Mouse (Mus musculus): ENCODE data around the gene Arhgap1. TPM values are rescaled to one million over a fixed set of nuclear protein-coding genes. Genes with fewer than 3 reads are reported as not detected.
"Not testable (repeated sequence)": the region's sequence is repeated elsewhere in the genome, so short reads cannot be mapped to it uniquely, and the experiment has no call there.

Arhgap1 gene
- polyA plus RNA-seq (2012; rRNA removed) = 112 and 132 TPM in 2 replicates

DNA sequence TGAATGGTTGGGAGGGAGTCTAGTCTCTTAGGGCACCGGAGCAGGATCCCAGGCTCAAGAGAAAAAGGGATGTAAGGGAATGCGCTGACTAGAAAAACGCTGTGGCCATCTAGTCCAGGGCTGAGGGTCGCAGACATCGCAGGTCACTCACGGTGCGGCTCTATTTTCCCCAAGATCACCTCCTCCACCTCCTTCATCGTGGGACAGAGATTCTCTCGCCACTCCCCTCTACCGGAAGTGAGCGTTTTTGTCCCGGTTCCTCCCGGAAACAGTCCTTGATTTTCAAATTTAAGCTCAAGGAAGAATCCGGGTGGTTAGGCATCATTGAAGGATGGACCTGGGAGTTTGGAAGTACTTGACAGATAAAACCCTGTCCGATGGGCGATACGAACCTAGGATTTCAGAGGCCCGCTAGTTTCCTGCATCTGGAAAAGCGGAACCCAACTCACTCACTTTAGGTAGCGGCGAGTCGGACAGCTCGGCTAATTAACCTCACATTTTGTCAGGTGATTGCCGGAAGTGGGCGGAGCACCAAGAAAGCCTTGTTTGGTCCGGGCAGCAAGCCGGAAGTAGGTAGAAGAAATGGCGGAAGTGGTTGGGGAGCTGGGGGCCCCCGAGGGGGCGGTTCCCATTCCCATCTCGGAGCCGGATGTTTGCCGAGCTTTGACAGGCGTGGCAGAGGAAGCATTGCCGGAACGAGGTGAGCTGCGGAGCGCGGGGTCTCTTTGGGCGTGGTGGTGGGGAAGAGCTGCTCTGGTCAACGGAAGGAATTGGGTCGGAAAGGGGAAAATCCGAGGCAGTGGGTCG lies at the start of gene Arhgap1, which contains the start of gene Zfp408:
Gene Arhgap1, plus strand, starts transcription at position 308 of the 807 bp plus-strand sequence.
Gene Zfp408, minus strand, starts transcription at position 239 of the 807 bp plus-strand sequence.
- under 1% methylated on average over 44 of the region's 44 CpGs for WGBS
- peak; percentile 98 for DNase-seq (ENCODE audit: low read depth, low spot score)

DNA sequence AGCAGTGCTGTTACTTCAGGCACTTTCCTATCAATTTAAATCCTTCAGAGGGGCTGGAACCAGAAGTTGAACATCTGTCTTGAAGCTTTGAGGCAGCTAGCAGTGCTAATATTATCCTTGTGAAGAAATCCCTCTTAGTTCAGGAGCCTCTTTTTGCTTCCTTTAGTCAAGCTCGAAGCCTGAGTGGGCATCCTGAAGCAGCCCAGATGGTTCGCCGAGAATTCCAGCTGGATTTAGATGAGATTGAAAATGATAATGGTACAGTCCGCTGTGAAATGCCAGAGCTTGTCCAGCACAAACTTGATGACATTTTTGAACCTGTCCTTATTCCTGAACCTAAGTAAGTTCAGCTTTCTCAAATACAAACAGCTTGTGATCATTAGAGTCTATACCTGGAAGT lies 49.2 kb upstream of the Arhgap1 start:
- whole genome bisulfite sequencing = 97% methylated on average over 4 of the region's 4 CpGs
- DNase-seq (ENCODE audit: low read depth, low spot score) = no peak

DNA sequence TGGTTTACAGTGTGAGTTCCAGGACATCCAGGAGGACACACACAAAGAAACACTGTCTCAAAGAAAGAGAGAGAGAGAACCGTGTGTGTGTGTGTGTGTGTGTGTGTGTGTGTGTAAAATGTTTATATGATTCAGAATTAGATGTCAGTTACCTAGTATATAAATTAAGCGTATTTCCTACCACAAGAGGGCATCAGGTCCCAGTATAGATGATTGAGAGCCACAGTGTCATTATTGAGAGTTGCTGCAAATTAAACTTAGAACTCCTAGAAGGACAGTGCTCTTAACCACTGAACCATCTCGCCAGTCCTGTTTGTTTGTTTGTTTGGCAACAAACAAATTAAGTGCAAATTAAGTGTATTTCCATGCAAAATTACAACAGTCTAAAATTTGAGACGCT lies 47.3 kb upstream of the Arhgap1 start:
- DNase-seq (ENCODE audit: low read depth, low spot score) = no peak
- WGBS = 78% methylated on average over 4 of the region's 4 CpGs

DNA sequence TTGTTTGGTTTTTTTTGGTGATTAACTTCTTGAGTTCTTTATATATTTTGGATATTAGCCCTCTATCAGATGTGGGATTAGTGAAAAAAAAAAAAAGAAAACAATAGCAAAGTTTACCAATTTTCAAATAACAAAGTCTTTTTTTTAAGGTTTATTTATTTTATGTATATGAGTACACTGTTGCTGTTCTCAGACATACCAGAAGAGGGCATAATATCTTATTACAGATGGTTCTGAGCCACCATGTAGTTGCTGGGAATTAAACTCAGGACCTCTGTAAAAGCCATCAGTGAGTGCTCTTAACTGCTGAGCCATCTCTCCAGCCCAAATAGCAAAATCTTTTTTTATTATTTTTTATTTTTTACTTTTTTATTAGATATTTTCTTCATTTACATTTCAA lies 40.3 kb upstream of the Arhgap1 start:
- DNase-seq (ENCODE audit: low read depth, low spot score) = not testable (repeated sequence)

DNA sequence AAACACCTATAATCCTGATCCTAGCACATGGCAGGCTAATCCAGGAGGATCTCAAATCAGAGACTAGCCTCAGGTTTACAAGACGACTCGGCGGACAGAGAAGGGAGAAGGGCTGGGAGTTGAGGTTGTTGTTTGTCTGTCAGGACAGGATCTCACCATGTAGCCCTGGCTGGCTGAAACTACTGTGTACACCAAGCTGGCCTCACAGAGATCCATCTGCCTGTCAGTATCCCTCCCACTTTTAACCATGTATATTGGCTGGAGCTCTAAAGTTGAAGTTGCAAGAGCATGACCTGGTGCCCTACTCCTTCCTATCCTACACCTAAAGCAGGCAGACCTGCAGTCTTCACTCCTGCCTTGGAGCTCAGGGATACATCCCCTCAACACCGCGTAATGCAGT lies 27.3 kb upstream of the Arhgap1 start:
- no peak for DNase-seq (ENCODE audit: low read depth, low spot score)
- WGBS = 92% methylated on average over 5 of the region's 5 CpGs

DNA sequence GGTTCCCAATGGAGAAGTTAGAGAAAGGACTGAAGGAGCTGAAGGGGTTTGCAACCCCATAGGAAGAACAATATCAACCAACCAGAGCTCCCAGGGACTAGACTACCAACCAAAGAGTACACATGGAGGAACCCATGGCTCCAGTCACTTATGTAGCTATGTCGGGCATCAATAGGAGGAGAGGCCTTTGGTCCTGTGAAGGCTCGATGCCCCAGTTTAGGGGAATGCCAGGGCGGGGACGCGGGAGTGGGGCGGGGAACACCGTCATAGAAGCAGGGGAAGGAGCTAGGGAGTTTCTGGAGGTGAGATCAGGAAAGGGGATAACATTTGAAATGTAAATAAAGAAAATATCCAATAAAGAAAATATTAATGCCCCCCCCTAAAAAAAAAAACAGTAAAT lies 26.3 kb upstream of the Arhgap1 start:
- DNase-seq (ENCODE audit: low read depth, low spot score) = not testable (repeated sequence)
- WGBS = 81% methylated on average over 7 of the region's 7 CpGs

DNA sequence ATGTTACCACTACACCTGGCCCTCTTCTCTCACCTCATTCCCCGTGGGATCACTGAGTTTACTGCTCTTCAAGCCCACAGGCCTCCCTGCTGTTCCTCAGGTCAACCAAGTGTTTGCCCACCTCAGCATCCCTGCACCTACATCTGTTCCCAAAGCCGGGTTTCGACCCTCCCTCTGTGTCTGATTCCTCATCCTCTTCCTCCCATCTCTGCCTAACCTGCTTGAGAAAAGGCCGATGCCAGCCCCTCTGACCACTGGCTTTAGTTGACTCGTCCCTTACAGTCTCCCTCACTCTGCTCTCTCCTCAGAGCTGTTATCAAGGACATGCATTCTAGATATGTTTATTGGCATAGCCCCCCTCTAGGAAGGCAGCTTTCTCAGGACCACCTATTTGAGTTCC lies 22.2 kb upstream of the Arhgap1 start:
- no peak for DNase-seq (ENCODE audit: low read depth, low spot score)
- 65% methylated on average over 5 of the region's 5 CpGs for WGBS

DNA sequence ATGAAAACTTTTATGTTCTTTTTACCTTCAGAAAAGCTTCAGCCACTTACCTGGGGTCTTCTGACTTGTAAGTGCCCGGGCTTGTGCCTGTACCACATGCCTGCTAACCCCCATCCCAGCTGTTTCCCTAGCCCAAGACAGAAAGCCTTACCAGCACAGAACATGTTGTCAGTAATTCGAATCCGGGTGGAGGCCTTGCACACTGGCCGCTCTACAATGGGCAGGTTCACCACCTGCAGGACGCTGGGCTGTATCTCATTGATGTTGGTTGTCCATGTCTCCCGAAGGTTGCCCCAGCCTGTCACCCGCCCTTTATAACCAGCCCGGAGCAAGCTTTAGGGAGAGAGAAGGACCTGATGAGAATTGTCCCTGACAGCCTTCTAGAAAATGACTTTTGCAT lies 21.5 kb upstream of the Arhgap1 start:
- DNase-seq (ENCODE audit: low read depth, low spot score) = no peak
- WGBS = 87% methylated on average over 8 of the region's 8 CpGs

DNA sequence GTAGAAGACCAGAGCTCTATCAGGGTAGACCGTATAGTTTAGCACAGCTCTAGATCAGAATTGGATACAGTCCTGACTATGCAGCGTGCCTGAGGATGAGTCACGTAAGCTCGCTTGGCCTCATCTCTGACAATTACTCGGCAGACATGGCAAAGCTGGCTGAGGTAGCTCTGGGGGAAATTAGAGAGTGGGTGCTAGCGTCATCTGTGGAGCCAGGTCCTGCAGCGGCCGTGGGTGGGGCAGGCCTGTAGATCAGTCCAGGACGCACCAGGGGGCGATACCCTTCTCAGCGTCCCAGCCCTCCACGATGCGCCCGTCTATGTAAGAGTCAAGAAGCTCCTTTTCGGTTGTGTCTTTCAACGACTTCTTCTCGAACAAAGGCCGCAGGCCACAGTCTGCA lies 20.0 kb upstream of the Arhgap1 start:
- 76% methylated on average over 18 of the region's 18 CpGs for WGBS
- no peak for DNase-seq (ENCODE audit: low read depth, low spot score)

DNA sequence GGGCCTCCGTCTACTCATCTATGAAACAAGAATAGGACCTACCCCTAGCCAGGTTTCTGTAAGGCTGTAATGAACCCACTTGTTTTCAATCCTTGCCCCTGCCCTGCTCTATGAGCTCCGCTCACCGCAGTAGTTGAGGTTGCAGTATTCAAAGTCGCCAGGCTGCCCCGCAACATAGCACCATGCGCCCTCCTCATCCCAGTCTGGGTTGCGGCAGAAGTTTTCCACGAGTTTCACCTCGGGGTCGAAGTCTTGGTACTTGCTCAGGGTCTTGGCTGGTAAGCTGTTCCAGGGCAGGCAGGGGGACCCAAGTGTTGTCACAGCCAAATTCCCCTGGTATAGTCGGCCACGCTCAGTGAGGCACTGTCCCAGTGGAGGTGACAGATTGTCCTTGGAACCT lies 19.3 kb upstream of the Arhgap1 start:
- 92% methylated on average over 12 of the region's 12 CpGs for WGBS
- DNase-seq (ENCODE audit: low read depth, low spot score) = no peak

DNA sequence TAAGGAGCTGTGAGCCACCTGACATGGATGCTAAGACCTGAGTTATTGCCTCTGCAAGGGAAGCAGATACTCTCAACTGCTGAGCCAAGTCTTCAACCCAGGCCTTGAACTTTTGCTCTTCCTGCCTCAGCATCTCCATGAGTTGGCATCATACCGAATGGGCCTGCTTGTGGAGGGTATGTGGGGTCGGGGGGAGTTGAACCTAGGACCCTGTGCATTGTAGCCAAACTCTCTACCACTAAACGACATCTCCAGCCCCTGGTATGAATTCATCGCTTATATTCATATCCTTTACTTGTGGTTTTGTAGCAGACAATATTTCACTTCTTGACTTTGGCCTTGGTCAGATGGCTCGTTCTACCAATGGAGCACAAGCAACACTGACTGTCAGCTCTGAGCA lies 17.8 kb upstream of the Arhgap1 start:
- DNase-seq (ENCODE audit: low read depth, low spot score) = no peak
- 86% methylated on average over 5 of the region's 5 CpGs for WGBS

DNA sequence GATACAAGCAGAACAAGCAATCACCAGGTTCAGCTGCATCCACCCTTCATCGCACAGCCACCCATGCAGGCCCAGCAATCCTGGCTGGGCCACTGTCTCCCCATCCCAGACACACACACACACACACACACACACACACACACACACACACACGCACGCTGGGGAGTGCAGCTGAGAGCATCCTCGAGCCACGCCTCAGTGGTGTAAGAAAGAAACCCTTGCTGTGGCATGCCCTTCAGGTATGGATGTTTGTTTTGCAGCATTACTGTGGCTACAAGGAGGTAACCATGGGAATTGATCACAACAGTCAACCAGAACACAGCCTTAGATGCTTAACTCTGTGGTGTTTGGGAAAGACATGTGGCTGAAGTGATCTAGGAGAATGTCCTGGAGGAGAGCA lies 17.3 kb upstream of the Arhgap1 start:
- 40% methylated on average over 5 of the region's 5 CpGs for WGBS
- DNase-seq (ENCODE audit: low read depth, low spot score) = no peak

DNA sequence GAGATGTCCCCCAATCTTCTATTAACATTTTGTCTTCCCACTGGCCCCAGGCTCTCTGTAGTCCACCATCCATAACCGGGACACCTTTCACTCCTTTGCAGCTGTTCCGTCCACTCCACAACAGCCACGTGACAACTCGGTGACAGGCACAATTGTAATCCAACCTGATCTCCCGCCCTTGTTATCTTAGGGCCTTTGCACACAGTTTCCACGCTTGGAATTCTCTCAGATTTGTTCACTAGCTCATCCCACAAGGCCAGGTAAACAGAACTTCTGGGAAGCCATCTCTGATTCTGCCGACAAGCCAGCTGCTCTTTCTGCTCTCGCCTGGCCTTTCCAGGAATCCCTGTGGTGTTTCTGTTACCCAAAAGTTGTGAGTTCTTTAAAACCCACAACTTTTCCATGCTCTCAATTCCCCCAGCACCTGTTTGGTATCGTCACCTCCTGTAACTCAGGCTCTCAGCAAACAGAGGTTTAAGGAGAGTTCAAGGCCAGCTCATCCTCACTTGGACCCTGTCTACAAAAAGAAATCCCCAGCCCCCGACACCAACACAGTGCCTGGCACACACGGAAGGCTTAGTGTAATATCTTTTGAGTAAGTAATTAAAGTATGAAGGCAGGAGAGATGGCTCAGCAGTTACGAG lies 16.2 kb upstream of the Arhgap1 start:
- no peak for DNase-seq (ENCODE audit: low read depth, low spot score)
- WGBS = 51% methylated on average over 12 of the region's 12 CpGs

DNA sequence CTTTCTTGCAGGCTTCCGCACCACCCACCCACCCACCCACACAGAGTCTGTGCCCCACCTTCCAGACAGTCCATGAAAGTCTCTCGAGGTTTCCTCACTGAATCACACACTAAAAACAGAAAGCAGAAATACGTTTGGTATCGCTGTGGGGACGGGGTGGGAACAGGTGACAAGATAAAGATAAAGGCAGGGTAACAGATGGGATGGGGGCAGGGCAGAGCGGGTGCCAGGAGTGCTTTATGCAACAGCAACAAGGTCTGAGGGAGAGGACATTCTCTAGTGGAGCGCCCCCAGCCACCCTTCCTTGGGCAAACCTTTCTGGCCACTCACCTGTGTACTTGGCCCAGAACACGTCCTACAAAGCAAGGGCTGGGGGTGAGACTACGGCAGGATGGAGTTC lies 14.8 kb upstream of the Arhgap1 start:
- 86% methylated on average over 9 of the region's 9 CpGs for WGBS
- no peak for DNase-seq (ENCODE audit: low read depth, low spot score)

DNA sequence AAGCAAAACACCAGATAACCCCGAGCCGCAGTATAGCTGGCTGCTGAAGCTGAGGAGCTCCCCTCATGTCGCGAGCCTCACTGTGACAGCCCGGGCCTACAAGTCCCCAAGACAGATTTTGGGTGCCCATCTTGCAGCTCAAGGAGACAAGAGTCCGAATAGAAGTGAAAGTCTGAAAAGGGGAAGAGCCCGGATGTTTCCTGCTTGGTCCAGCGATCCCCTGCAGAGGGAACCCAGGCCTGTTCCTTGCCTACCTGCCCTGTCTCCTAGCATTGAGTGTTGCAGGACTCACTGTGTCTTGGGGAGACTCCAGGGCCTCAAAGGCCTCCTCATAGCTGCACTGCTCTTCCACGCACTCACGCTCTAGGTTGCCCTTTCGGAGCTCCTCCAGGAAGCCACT lies 14.2 kb upstream of the Arhgap1 start:
- WGBS = 91% methylated on average over 11 of the region's 11 CpGs
- no peak for DNase-seq (ENCODE audit: low read depth, low spot score)

DNA sequence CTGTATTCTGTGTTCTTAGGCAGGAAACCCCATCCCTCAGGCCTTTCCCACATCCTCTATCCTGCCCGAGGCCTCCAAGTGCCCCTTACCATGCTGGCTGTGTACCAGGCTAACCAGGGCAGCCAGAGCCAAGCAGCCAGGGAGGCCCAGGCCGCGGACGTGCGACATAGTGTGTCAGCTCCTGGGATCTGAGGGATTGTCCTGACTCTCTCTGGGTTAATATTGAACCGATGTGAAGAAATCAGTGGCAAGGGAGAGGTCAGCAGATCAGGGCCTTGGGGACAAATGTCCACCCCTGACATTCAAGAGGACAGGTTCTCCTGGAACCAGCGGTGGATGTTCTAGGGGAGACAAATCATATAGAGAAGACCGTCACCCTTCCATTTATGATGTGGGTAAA lies 13.4 kb upstream of the Arhgap1 start, which contains the start of gene F2:
Gene F2, minus strand, starts transcription at position 186 of the 400 bp plus-strand sequence.
- whole genome bisulfite sequencing = 76% methylated on average over 8 of the region's 8 CpGs
- no peak for DNase-seq (ENCODE audit: low read depth, low spot score)

DNA sequence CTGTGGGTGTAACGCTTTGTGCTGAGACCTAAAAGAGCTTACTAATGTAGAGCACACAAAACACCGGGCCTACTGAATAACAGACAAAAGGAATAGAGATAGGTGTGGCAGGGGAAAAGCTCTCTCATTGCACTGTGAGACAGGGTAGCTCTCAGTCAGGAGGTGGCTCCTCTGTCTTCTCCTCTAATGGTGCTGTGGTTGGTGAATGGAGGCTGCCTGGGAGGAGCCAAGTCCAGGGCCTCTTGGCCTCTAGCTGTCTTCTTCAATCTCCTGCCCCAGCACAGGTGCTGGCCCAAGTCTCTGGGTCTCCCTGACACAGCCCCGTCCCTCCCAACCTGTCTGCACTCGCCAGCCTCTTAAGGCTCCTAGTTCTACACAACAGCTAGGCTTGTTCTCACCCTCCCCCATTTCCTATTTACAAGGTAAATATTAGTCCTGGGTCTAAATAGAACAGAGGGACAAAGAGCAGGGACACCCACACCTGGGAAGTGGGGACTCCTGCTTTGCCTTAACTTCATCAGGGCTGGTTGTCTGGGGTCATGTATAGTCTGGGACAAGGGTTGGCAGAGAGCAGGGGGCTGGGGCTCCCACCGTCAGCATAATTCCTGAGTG lies 12.8 kb upstream of the Arhgap1 start:
- 46% methylated on average over 5 of the region's 5 CpGs for WGBS
- no peak for DNase-seq (ENCODE audit: low read depth, low spot score)

DNA sequence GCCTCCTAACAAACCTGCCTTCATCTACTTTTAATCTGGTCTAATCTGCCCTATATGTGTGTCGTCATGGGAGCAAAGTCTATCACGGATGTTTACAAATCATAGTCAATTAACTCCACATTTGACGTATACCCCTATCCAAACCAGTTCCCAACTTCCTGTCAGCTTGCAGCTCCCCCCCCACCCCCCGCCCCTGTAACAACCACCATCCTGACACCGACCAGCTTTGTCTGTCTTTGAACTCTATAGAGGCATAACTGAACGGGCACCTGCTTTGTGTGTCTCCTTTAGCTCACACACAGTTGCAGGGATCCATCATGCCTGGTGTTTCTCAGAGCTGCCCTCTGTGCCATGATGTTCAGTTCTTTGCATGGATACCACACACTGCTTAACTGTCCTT lies 10.7 kb upstream of the Arhgap1 start:
- no peak for DNase-seq (ENCODE audit: low read depth, low spot score)
- WGBS = 29% methylated on average over 6 of the region's 6 CpGs

DNA sequence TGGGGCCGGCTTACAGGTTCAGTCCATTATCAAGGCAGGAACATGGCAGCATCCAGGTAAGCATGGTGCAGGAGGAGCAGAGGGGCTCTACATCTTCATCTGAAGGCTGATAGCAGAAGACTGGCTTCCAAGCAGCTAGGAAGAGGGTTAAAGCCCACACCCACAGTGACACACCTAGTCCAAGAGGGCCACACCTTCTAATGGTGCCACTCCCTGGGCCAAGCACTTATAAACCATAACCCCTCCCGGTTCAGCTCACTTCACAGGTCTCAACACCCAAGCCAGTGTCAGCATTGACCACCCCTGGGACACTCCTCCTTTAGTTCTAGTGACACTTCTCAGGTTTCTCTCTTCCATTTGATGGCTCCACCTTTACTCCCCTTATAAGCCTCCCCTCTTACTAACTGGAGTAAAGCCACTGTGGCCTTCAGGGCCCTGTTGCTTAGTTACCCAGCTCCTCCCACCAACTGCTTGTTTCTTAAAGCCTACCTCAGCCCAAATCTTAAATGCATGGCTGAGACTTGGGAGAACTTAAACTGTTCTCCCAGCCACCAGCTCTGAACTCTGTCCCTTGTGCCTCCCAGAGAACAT lies 6.7 kb upstream of the Arhgap1 start:
- 66% methylated on average over 2 of the region's 2 CpGs for WGBS
- peak; percentile 51 for DNase-seq (ENCODE audit: low read depth, low spot score)

DNA sequence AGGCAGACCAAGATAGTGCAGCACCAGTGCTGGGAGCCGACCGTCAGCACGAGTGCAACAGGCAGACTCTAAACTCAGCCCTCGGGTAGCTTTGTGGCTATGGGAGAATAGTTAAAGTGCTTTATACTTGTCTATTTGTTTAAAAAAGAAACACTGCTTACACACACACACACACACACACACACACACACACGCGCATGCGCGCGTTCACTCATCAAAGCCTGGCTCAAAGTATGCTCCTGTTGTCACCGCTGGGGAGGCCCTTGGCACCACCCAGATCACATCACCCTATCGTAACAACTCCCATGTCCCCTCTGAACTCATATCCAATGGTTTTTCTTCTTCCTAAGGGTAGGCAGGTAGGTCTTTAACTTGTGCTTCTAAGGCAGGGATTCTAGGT lies 5.6 kb upstream of the Arhgap1 start:
- 87% methylated on average over 11 of the region's 11 CpGs for WGBS
- no peak for DNase-seq (ENCODE audit: low read depth, low spot score)

All from large intestine, adult 2 months (tissue).